Mouse (Mus musculus) embryonic fibroblast, embryonic 13.5 days (primary cell): Measurements from ENCODE around the gene Gm10024.

Experiments
- CTCF ChIP-seq: IDR thresholded peaks from 2 replicates; pipeline ENCODE4 v1.5.1; 2011; ENCODE audit warnings: mild to moderate bottlenecking, control low read depth, low read length, moderate library complexity, borderline replicate concordance; ENCODE audit not compliant: insufficient read depth
- POLR2A ChIP-seq: IDR thresholded peaks from 2 replicates; pipeline ENCODE4 v1.6.1; 2011; ENCODE audit warnings: low read depth, mild to moderate bottlenecking, control low read depth, low read length, moderate library complexity

DNA sequence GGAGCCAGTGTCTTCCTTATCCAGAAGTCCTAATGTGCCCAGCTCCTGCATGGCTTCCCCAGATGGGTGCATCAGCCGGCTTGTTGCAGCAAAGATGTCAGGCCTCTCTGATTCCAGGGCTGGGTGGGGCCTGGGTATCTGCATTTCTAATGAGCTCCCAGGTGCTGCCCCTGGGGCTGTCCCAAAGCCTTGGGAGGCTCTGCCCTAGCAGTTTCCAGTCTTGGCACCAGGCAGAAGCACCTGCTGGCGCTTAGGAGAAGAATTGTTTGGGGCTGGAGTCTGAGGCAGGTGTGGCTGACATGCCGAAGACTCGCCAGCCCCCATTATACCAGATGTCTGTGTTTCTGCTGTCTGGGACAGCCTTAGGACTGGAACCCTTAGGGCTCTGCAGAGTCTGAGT lies 40.5 kb upstream of the Gm10024 start:
- TF ChIP-seq CTCF (no peak), POLR2A (no peak)
